Mouse (Mus musculus): ENCODE results near the gene Enah. TPM values are rescaled to one million over a fixed set of nuclear protein-coding genes. Genes with fewer than 3 reads are reported as not detected.
A peak's percentile ranks its signal among the peaks of the same experiment; 100 is the strongest.

The Enah gene
- total RNA-seq, 2 experiments from 2014 or later, result 0.57 to 4.9 TPM

DNA sequence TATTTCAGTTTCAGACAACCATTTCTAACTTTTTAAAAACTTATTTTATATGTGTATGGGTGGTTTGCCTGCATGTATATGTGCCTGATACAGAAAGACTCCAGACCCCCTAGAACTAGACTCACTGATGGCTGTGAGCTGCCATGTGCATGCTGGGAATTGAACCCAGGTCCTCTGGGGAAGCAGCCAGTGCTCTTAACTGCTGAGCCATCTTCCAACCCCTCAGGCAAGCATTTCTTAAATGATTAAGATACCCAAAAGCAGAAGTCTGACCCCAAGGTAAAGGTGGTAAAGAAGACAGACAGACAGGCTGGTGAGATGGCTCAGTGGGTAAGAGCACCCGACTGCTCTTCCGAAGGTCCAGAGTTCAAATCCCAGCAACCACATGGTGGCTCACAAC lies 165.0 kb downstream of the Enah start:
- no peak for ATAC-seq (replicated peaks; ENCODE audit: low FRiP score, low TSS enrichment, poor library complexity, severe bottlenecking)

GRCm38 (mm10) chr1:181853081-181853736 lies 166.6 kb downstream of the Enah start:
- peak; percentile 64 for ATAC-seq (replicated peaks; ENCODE audit: low FRiP score, low TSS enrichment, poor library complexity, severe bottlenecking)

DNA sequence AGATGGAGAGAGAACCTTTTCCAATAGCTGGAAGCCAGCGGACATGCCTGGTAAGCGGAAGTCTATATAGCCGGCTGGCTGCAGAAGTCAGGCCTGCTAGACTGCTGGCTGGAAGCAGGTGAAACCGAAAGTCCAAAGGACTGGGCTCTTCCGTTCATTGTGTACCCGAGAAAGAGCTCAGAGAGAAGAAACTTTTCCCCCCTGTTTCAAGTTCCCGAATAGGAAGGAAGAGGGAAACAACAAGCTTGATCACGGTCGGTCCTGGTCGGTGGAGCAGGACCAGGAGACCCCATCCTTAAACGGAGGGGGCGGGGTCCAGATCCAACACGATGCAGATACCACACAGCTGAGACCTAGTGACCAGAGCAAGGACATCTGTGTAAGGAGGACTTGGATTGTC lies 167.3 kb downstream of the Enah start:
- ATAC-seq (replicated peaks; ENCODE audit: low FRiP score, low TSS enrichment, poor library complexity, severe bottlenecking), result peak; percentile 31; the same call in 1 of the 2 replicates

GRCm38 (mm10) chr1:181851521-181852310 lies 168.1 kb downstream of the Enah start:
- 0 out of 2 replicates have a peak, but pooled peaks have one; percentile 25 for ATAC-seq (replicated peaks; ENCODE audit: low FRiP score, low TSS enrichment, poor library complexity, severe bottlenecking)

DNA sequence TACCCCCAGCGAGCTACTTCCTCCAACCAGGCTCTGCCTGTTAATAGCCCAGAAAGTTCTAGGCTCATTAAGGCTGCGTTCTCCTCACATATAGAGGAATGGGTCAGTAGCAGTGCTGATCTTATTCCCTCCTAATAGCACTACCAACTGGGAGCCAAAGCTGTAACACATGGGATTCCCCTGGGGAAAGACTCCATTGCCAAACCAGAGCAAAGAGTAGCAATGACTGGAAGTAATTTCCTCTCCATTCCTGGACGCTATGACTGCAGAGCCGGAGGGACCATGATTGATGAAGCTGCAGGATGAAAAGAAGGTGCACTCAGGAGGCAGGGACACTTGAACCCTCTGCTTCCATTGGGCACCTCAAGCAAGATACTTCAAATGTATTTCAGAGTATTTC lies 169.3 kb downstream of the Enah start:
- no peak for ATAC-seq (replicated peaks; ENCODE audit: low FRiP score, low TSS enrichment, poor library complexity, severe bottlenecking)

- no peak for ATAC-seq (replicated peaks; ENCODE audit: low FRiP score, low TSS enrichment, poor library complexity, severe bottlenecking)
Measured at GRCm38 (mm10) chr1:181848210-181848609, 171.6 kb downstream of the Enah start.

DNA sequence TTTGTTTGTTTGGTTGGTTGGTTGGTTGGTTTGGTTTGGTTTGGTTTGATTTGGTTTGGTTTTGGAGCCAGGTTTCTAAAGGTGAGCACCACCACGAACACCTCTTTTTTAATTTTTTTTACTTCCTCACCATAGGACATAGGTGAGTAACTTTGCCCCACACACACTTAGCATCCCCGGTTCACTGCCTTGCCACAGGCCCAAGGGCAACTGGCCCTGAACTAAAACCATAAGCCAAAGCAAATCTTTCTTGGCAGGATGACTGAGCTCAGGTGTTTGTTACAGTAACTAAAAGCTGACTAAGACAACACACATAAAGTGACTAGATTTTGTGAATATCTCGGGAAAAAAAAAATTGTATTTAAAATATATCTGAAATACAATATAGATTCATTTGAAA lies 172.4 kb downstream of the Enah start:
- ATAC-seq (replicated peaks; ENCODE audit: low FRiP score, low TSS enrichment, poor library complexity, severe bottlenecking), result no peak

Other genes starting within 250 kb of the Enah start
- gene Lbr, start 176.9 kb downstream of the Enah start, total RNA-seq (2014; fragmentation: Nextera tagmentation), result 130 and 132 TPM in 2 replicates
- gene Lbr, start 176.9 kb downstream of the Enah start, total RNA-seq (2017), result 140 and 171 TPM in 2 replicates
- 115 and 118 TPM in 2 replicates for gene Srp9, start 104.7 kb upstream of the Enah start, total RNA-seq (2014; fragmentation: Nextera tagmentation)
- 67.8 and 111 TPM in 2 replicates for gene Srp9, start 104.7 kb upstream of the Enah start, total RNA-seq (2017)
- not detected in 2 replicates for gene Vmn1r1, start 144.5 kb upstream of the Enah start, total RNA-seq (2014; fragmentation: Nextera tagmentation)
- not detected in 2 replicates for gene Vmn1r1, start 144.5 kb upstream of the Enah start, total RNA-seq (2017)